In the genomic region with DNA sequence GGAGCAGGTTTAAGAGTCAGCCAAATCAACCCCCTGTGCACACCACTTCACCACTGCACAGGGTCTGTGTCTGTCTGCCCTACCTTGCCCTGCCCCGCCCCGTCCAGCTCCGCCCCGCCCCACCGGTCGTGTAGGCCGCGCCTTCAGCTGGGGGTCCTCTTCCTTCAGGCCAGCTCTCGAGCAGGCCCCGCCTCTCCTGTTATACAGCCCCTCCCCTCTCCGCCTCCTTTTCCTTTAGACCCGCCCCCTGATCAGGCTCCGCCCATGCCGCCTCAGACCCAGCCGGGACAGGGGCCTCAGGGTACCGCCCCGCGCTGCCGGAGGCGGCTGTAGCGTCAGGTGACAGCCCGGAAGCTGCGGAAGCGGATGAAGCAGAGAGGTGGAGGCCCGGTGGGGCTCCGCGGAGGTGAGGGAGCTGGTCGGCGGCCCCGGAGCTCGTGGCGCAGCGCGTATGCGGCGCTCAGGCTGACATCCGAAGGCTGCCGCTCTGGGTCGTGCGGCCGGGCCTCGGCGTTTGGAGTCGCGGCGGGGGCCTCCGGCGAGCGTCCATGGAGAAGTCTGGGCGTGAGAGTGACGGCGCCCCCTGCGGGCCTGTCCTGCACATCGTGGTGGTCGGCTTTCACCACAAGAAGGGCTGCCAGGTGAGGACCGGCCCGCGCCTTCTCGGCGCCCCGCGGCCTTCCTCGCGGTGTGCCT, we compare ENCODE assay signal across 8 mouse cellular contexts. TPM values are rescaled to one million over a fixed set of nuclear protein-coding genes. Genes with fewer than 3 reads are reported as not detected.
DNase-seq lines count a peak whose midpoint lies in the region; ATAC-seq lines count a peak whose summit lies in the region.

Gene Avl9, plus strand, starts transcription at position 326 of the 696 bp plus-strand sequence.

- peak within 1 kb of the TSS; percentile 92 for H3K9ac ChIP-seq in heart, embryonic 13.5 days
- peak within 1 kb of the TSS; percentile 82 for H3K9ac ChIP-seq in liver, embryonic 12.5 days
- H3K9ac ChIP-seq in stomach, embryonic 15.5 days, result peak within 1 kb of the TSS; percentile 68

- peak; percentile 98 for DNase-seq in CD4-positive, CD25-positive, alpha-beta regulatory T cell, adult 2 months (ENCODE audit: low read depth, low spot score)
- DNase-seq in fat pad, adult 2 months (ENCODE audit: extremely low read depth, low read depth, low spot score), result peak; percentile 25
- DNase-seq in kidney, postnatal 10 days, result peak; percentile 99
- DNase-seq in natural killer cell, adult 2 months (ENCODE audit: low spot score in 2 of 2), result peak; percentile 100

- H3K4me3 ChIP-seq in brown adipose tissue, adult 24 weeks (ENCODE audit: insufficient read depth, low read depth, low read length), result peak within 1 kb of the TSS; percentile 93
- H3K4me3 ChIP-seq in heart, embryonic 13.5 days, result peak within 1 kb of the TSS; percentile 81
- peak within 1 kb of the TSS; percentile 84 for H3K4me3 ChIP-seq in liver, embryonic 12.5 days
- H3K4me3 ChIP-seq in stomach, embryonic 15.5 days (replicated peaks), result peak within 1 kb of the TSS; percentile 78

- no peaks in the 10 kb centered on the region for H3K9me3 ChIP-seq in heart, embryonic 13.5 days
- H3K9me3 ChIP-seq in liver, embryonic 12.5 days (replicated peaks), result no peaks in the 10 kb centered on the region
- H3K9me3 ChIP-seq in stomach, embryonic 15.5 days, result no peaks in the 10 kb centered on the region

- H3K4me1 ChIP-seq in brown adipose tissue, adult 24 weeks (ENCODE audit: control insufficient read depth, insufficient read depth, insufficient read length, low read length), result 0 out of 2 replicates have a peak, but pooled peaks cover 6% of the 10 kb centered on the region
- peaks cover 21% of the 10 kb centered on the region for H3K4me1 ChIP-seq in heart, embryonic 13.5 days
- peaks cover 22% of the 10 kb centered on the region for H3K4me1 ChIP-seq in liver, embryonic 12.5 days
- H3K4me1 ChIP-seq in stomach, embryonic 15.5 days, result no peaks in the 10 kb centered on the region

- peak within 1 kb of the TSS; percentile 86 for H3K4me2 ChIP-seq in heart, embryonic 13.5 days
- H3K4me2 ChIP-seq in liver, embryonic 12.5 days, result peak within 1 kb of the TSS; percentile 76
- peak within 1 kb of the TSS; percentile 60 for H3K4me2 ChIP-seq in stomach, embryonic 15.5 days

- H3K36me3 ChIP-seq in heart, embryonic 13.5 days, result no peaks in the 10 kb centered on the region
- H3K36me3 ChIP-seq in liver, embryonic 12.5 days, result no peaks in the 10 kb centered on the region
- no peaks in the 10 kb centered on the region for H3K36me3 ChIP-seq in stomach, embryonic 15.5 days

- peak within 1 kb of the TSS; percentile 71 for H3K27ac ChIP-seq in brown adipose tissue, adult 24 weeks (replicated peaks; ENCODE audit: low read depth, low read length)
- H3K27ac ChIP-seq in heart, embryonic 13.5 days (replicated peaks), result peak within 1 kb of the TSS; percentile 96
- peak within 1 kb of the TSS; percentile 90 for H3K27ac ChIP-seq in liver, embryonic 12.5 days
- peak within 1 kb of the TSS; percentile 96 for H3K27ac ChIP-seq in stomach, embryonic 15.5 days

- ATAC-seq in heart, embryonic 13.5 days (ENCODE audit: extremely low read depth, insufficient number of reproducible peaks, low FRiP score, low TSS enrichment), result peak; percentile 96
- peak; percentile 97 for ATAC-seq in liver, embryonic 12.5 days
- ATAC-seq in stomach, embryonic 15.5 days (ENCODE audit: insufficient read depth, low FRiP score, low read depth), result peak; percentile 98

- WGBS in heart, embryonic 13.5 days, result under 1% methylated on average over 64 of the region's 64 CpGs
- under 1% methylated on average over 64 of the region's 64 CpGs for WGBS in liver, embryonic 12.5 days (ENCODE audit: insufficient replicate concordance)
- under 1% methylated on average over 64 of the region's 64 CpGs for WGBS in stomach, embryonic 15.5 days

- no peaks in the 10 kb centered on the region for H3K27me3 ChIP-seq in heart, embryonic 13.5 days (replicated peaks)
- H3K27me3 ChIP-seq in liver, embryonic 12.5 days (replicated peaks), result no peaks in the 10 kb centered on the region
- H3K27me3 ChIP-seq in stomach, embryonic 15.5 days (replicated peaks), result no peaks in the 10 kb centered on the region

RNA-seq across cellular contexts. Expression of gene Avl9, which starts in this region (rescaled TPM):
- 5.0 TPM in 2 replicates for polyA plus RNA-seq in brown adipose tissue, adult 24 weeks (2012; ENCODE audit: insufficient read depth, insufficient read length, missing spikeins)
- 5.8 TPM in 2 replicates for polyA plus RNA-seq in heart, embryonic 13.5 days (2015; fragmentation: Nextera tagmentation; extraction: Ambion mirVana)
- polyA plus RNA-seq in liver, embryonic 12.5 days (2016; fragmentation: Nextera tagmentation; extraction: Ambion mirVana), result 5.7 and 6.2 TPM in 2 replicates
- 12.9 and 13.0 TPM in 2 replicates for polyA plus RNA-seq in stomach, embryonic 15.5 days (2015; fragmentation: Nextera tagmentation; extraction: Ambion mirVana)

Comparison
In these comparisons a context has a peak if more than half of its experiments do, and no peak if none do; other contexts are left out.
1. Peak in every context shown above with its lines: DNase-seq, ATAC-seq, H3K4me3 ChIP-seq and H3K27ac ChIP-seq.
2. DNase-seq: peak in every context shown above with its lines; median percentile 100 in natural killer cell, adult 2 months; 99 in kidney, postnatal 10 days; 98 in CD4-positive, CD25-positive, alpha-beta regulatory T cell, adult 2 months; 25 in fat pad, adult 2 months.